Mouse (Mus musculus) heart, embryonic 13.5 days (tissue): ENCODE data around the gene Ptpre. TPM values are rescaled to one million over a fixed set of nuclear protein-coding genes. Genes with fewer than 3 reads are reported as not detected.
"Not testable (repeated sequence)": the region's sequence is repeated elsewhere in the genome, so short reads cannot be mapped to it uniquely, and the experiment has no call there.

ENCODE experiments used
- ATAC-seq: fragments of 200-750 bp; cut with Nextera tagmentation; 2 replicates; pipeline ENCODE4 v1.8.0; 2017; ENCODE audit warnings: moderate TSS enrichment; ENCODE audit not compliant: insufficient number of reproducible peaks, low FRiP score, low TSS enrichment; ENCODE audit errors: extremely low read depth
- H3K27ac ChIP-seq: fragments of 300-500 bp; sonication (generic); replicated peaks from 2 replicates; pipeline ENCODE4 v1.5.1; 2015; ENCODE audit warnings: moderate library complexity, mild to moderate bottlenecking, inconsistent platforms
- H3K27me3 ChIP-seq: fragments of 300-500 bp; sonication (generic); replicated peaks from 2 replicates; pipeline ENCODE4 v1.6.1; 2015; ENCODE audit warnings: mild to moderate bottlenecking, inconsistent platforms
- H3K36me3 ChIP-seq: fragments of 300-500 bp; sonication (generic); 2 replicates; pipeline ENCODE4 v1.6.1; 2015; ENCODE audit warnings: mild to moderate bottlenecking, inconsistent platforms
- H3K4me1 ChIP-seq: fragments of 300-500 bp; sonication (generic); 2 replicates; pipeline ENCODE4 v1.6.1; 2015; ENCODE audit warnings: inconsistent platforms
- H3K4me2 ChIP-seq: fragments of 300-500 bp; sonication (generic); 2 replicates; pipeline ENCODE4 v1.6.1; 2015; ENCODE audit warnings: inconsistent platforms, mild to moderate bottlenecking, moderate library complexity
- H3K4me3 ChIP-seq: fragments of 300-500 bp; sonication (generic); 2 replicates; pipeline ENCODE4 v1.5.1; 2015; ENCODE audit warnings: moderate library complexity, mild to moderate bottlenecking, inconsistent platforms
- H3K9ac ChIP-seq: fragments of 300-500 bp; sonication (generic); 2 replicates; pipeline ENCODE4 v1.6.1; 2015; ENCODE audit warnings: inconsistent platforms, mild to moderate bottlenecking, moderate library complexity
- H3K9me3 ChIP-seq: fragments of 300-500 bp; sonication (generic); 2 replicates; pipeline ENCODE4 v1.6.1; 2016; ENCODE audit warnings: inconsistent platforms
- WGBS: fragments of 180-500 bp; shearing (Covaris S2); methylation state at CpG from one replicate; pipeline ENCODE4 v1.1.7; 2015; ENCODE audit warnings: mixed read lengths; 5-methylcytosine and 5-hydroxymethylcytosine counted together
- polyA plus RNA-seq: library from polyadenylated mRNA; unstranded; fragments of >200 nt; fragmentation: Nextera tagmentation; extraction: Ambion mirVana; gene quantifications from 2 replicates; pipeline ENCODE4 v1.2.1, GENCODE M21; 2015

The Ptpre gene
- 2.7 and 3.1 TPM in 2 replicates for polyA plus RNA-seq

- H3K4me3 ChIP-seq: peak within 1 kb of the TSS; percentile 70
- peaks cover 56% of the 10 kb centered on the region for H3K27me3 ChIP-seq
- no peaks in the 10 kb centered on the region for H3K9me3 ChIP-seq
- ATAC-seq: peak; percentile 62; the same call in 1 of the 2 replicates
- WGBS: 6% methylated on average over 25 of the region's 28 CpGs
- peak within 1 kb of the TSS; percentile 94 for H3K4me2 ChIP-seq
- peaks cover 7% of the 10 kb centered on the region; the same call in 1 of the 2 replicates for H3K4me1 ChIP-seq
- peak within 1 kb of the TSS; percentile 80 for H3K9ac ChIP-seq
- H3K27ac ChIP-seq: no peak within 1 kb of the TSS
- H3K36me3 ChIP-seq: no peaks in the 10 kb centered on the region
Observed at GRCm38 (mm10) chr7:135537341-135537901, at the start of gene Ptpre. TSS of gene Ptpre (plus strand) at chr7:135537481.

- Histone ChIP-seq H3K4me1 (peaks cover 3% of the 10 kb centered on the region), H3K9me3 (0 out of 2 replicates have a peak, but pooled peaks cover 3% of the 10 kb centered on the region), H3K4me3 (no peak overlapping the region), H3K36me3 (no peaks in the 10 kb centered on the region), H3K9ac (no peak overlapping the region), H3K27ac (no peak overlapping the region), H3K4me2 (no peak overlapping the region), H3K27me3 (peaks cover 33% of the 10 kb centered on the region)
- ATAC-seq: no peak
- WGBS: 52% methylated on average over 6 of the region's 6 CpGs
Observed at GRCm38 (mm10) chr7:135488214-135488810, 49.0 kb upstream of the Ptpre start.

- Histone ChIP-seq H3K9ac (no peak overlapping the region), H3K9me3 (0 out of 2 replicates have a peak, but pooled peaks cover 3% of the 10 kb centered on the region), H3K27me3 (peaks cover 19% of the 10 kb centered on the region), H3K4me3 (no peak overlapping the region), H3K36me3 (no peaks in the 10 kb centered on the region), H3K4me1 (peaks cover 3% of the 10 kb centered on the region), H3K4me2 (no peak overlapping the region), H3K27ac (no peak overlapping the region)
- WGBS: 65% methylated on average over 9 of the region's 9 CpGs
- ATAC-seq: no peak
Observed at GRCm38 (mm10) chr7:135489724-135490499, 47.4 kb upstream of the Ptpre start.

- H3K4me1 ChIP-seq: peaks cover 3% of the 10 kb centered on the region
Observed at GRCm38 (mm10) chr7:135490500-135490886, 46.8 kb upstream of the Ptpre start.

GRCm38 (mm10) chr7:135495303-135495702, 42.0 kb upstream of the Ptpre start:
- Histone ChIP-seq H3K4me3 (no peak overlapping the region), H3K27ac (no peak overlapping the region), H3K4me2 (no peak overlapping the region), H3K9ac (no peak overlapping the region), H3K4me1 (no peaks in the 10 kb centered on the region), H3K9me3 (0 out of 2 replicates have a peak, but pooled peaks cover 3% of the 10 kb centered on the region), H3K27me3 (no peaks in the 10 kb centered on the region), H3K36me3 (no peaks in the 10 kb centered on the region)
- ATAC-seq: no peak
- WGBS: 22% methylated on average over 3 of the region's 3 CpGs

More at GRCm38 (mm10) chr7:135490500-135490886, 46.8 kb upstream of the Ptpre start:
- Histone ChIP-seq H3K36me3 (no peaks in the 10 kb centered on the region), H3K27me3 (peaks cover 15% of the 10 kb centered on the region), H3K4me3 (no peak overlapping the region), H3K4me2 (no peak overlapping the region), H3K9ac (no peak overlapping the region), H3K27ac (no peak overlapping the region), H3K9me3 (0 out of 2 replicates have a peak, but pooled peaks cover 3% of the 10 kb centered on the region)
- WGBS: 54% methylated on average over 8 of the region's 8 CpGs
- ATAC-seq: no peak

GRCm38 (mm10) chr7:135498565-135499186, 38.6 kb upstream of the Ptpre start:
- WGBS: 65% methylated on average over 3 of the region's 3 CpGs
- H3K9ac ChIP-seq: no peak overlapping the region
- H3K4me2 ChIP-seq: no peak overlapping the region
- no peaks in the 10 kb centered on the region for H3K27me3 ChIP-seq
- no peaks in the 10 kb centered on the region for H3K9me3 ChIP-seq
- H3K4me1 ChIP-seq: no peaks in the 10 kb centered on the region
- no peak overlapping the region for H3K27ac ChIP-seq
- no peak for ATAC-seq
- no peaks in the 10 kb centered on the region for H3K36me3 ChIP-seq
- no peak overlapping the region for H3K4me3 ChIP-seq

- WGBS: 31% methylated on average over 2 of the region's 2 CpGs
- no peaks in the 10 kb centered on the region for H3K9me3 ChIP-seq
- no peak overlapping the region for H3K27ac ChIP-seq
- no peak overlapping the region for H3K4me3 ChIP-seq
- H3K4me2 ChIP-seq: no peak overlapping the region
- no peak for ATAC-seq
- no peaks in the 10 kb centered on the region for H3K36me3 ChIP-seq
- no peaks in the 10 kb centered on the region for H3K27me3 ChIP-seq
- no peak overlapping the region for H3K9ac ChIP-seq
- no peaks in the 10 kb centered on the region for H3K4me1 ChIP-seq
Observed at GRCm38 (mm10) chr7:135499403-135499802, 37.9 kb upstream of the Ptpre start.

GRCm38 (mm10) chr7:135506506-135506905, 30.8 kb upstream of the Ptpre start:
- H3K36me3 ChIP-seq, H3K4me3 ChIP-seq, H3K4me2 ChIP-seq, H3K9me3 ChIP-seq, ATAC-seq, H3K27ac ChIP-seq, H3K27me3 ChIP-seq, H3K9ac ChIP-seq, H3K4me1 ChIP-seq: not testable (repeated sequence)
- WGBS: 79% methylated on average over 5 of the region's 5 CpGs

GRCm38 (mm10) chr7:135508602-135509001, 28.7 kb upstream of the Ptpre start:
- Histone ChIP-seq H3K27ac (no peak overlapping the region), H3K9me3 (no peaks in the 10 kb centered on the region), H3K4me1 (no peaks in the 10 kb centered on the region), H3K27me3 (no peaks in the 10 kb centered on the region), H3K36me3 (no peaks in the 10 kb centered on the region), H3K4me3 (no peak overlapping the region), H3K4me2 (no peak overlapping the region), H3K9ac (no peak overlapping the region)
- WGBS: 80% methylated on average over 4 of the region's 4 CpGs
- ATAC-seq: no peak

GRCm38 (mm10) chr7:135509272-135509671, 28.0 kb upstream of the Ptpre start:
- H3K27me3 ChIP-seq: no peaks in the 10 kb centered on the region
- no peaks in the 10 kb centered on the region for H3K36me3 ChIP-seq
- H3K4me3 ChIP-seq: no peak overlapping the region
- H3K4me1 ChIP-seq: no peaks in the 10 kb centered on the region
- no peak for ATAC-seq
- 77% methylated on average over 3 of the region's 3 CpGs for WGBS
- H3K9me3 ChIP-seq: no peaks in the 10 kb centered on the region
- H3K27ac ChIP-seq: no peak overlapping the region
- H3K4me2 ChIP-seq: no peak overlapping the region
- H3K9ac ChIP-seq: no peak overlapping the region

GRCm38 (mm10) chr7:135510431-135510830, 26.9 kb upstream of the Ptpre start:
- Histone ChIP-seq H3K27me3 (no peaks in the 10 kb centered on the region), H3K4me2 (no peak overlapping the region), H3K9me3 (no peaks in the 10 kb centered on the region), H3K4me1 (no peaks in the 10 kb centered on the region), H3K4me3 (no peak overlapping the region), H3K9ac (no peak overlapping the region), H3K36me3 (no peaks in the 10 kb centered on the region), H3K27ac (no peak overlapping the region)
- 81% methylated on average over 5 of the region's 5 CpGs for WGBS
- ATAC-seq: no peak
